Mouse (Mus musculus): ENCODE results near the gene Hnf4a.

GRCm38 (mm10) chr2:163549786-163550185 is 43.2 kb downstream of the Hnf4a start:
- TF ChIP-seq POLR2A (IDR thresholded peaks at IDR 0.05; ENCODE audit: borderline replicate concordance, extremely low read depth, low read depth, low read length) (no peak), CTCF (IDR thresholded peaks at IDR 0.05; ENCODE audit: insufficient read depth, low read length) (no peak)

Data from lung, adult 2 months (tissue).